Mouse (Mus musculus) right cerebral cortex, adult 2 months (tissue): ENCODE measurements around the gene Chid1.

ENCODE experiments used
- DNase-seq, 2 experiments: peaks; one replicate each; pipeline ENCODE4 v3.0.0; 2021 to 2022; ENCODE audit warnings: low spot score in 2 of 2

Gene Chid1

DNA sequence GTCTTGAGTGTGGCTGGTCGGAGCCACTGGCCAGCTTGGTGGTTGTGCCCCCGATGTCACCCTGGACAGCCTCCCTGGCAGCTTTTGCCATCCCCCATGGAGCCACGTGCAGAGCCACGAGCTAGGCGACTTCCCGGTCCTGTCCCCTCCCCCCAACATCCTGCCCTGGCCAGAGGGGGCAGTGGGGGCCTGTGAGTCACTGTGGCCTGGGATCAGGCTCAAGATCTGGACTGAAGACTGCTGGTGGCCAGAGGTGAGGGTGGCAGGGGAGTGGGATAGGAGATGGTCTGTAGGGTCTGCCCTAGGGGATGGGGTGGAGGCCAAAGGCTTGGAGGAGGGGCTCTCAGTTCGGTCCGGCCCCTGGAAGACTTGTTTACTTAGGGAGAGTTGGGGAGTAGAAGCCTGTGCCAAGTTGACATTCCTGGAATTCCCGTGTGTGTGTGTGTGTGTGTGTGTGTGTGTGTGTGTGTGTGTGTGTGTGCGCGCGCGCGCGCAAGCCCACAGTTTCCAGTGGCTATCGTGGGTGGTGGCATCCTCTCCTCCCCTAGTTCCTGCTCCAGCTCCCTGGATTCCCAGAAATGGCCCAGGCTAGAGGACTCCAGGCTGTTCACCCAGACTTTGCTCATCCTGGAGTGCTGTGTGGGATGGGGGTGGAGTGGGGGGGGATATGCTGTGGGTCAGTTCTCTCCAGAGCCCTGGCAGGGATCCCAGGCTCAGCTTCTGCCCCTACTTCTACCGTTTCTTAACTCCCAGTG lies 63.3 kb downstream of the Chid1 start:
- DNase-seq = peak in 1 of 2 experiments; percentile 50

DNA sequence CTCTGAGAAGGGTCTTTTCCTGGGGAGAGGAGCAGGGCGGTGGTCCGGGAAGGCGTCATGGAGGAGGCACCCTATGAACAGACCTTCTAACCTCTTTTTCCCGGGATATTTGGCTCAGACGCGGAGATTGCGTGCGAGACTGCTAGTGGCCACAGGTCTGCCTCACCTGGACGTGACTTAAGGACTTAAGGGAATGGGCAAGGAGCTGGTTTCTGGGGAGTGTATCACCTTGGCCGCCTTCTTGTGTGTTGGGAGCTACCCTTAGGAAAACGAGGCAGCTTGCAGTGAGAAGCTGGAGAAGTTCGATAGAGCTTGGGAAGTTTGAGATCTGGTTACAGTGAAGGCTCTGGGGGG lies 63.9 kb downstream of the Chid1 start:
- DNase-seq = no peak

DNA sequence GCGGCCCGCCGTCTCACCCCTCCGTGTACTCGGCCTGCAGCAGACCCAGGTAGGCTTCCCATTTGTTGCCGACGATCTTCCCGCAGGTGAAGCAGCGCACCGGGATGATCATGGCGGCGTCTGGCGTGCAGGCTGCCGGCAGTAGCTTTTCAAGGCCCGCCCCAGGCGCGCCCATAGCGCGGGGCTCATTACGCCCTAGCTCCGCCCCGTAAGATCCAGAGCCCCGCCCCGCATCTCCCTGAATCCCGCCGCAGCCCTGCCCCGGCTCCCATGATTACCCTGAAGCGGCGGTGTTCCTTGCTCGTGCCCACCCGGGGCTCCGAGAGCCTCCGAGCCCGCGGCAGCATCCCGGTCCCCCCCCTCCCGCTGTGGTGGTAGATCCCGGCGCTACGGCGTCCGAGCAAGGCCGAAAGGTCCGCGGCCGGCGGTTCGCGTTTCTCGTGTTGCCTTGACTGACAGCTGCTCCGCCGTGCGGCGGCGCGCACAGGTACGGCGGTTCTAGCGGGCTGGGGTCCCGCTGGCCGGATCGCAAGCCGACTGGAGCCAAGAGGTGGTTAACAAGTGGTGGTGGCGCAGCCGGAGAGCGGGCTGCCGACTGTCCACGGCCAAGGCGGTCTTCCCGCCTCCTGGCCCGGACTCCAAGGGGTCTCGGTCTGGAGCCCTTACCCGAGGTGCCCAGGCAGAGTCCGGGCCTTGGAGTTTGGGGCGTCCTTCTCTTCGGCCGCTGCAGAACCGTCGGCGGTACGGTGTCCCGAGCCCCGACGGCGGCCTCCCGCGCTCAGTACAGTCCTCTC lies 64.4 kb downstream of the Chid1 start, which contains the start of the genes Polr2l and Tspan4:
Gene Polr2l, minus strand, starts transcription at position 122 of the 794 bp plus-strand sequence.
Gene Tspan4, plus strand, starts transcription at position 230 of the 794 bp plus-strand sequence.
- DNase-seq = peak; percentile 78 to 87

DNA sequence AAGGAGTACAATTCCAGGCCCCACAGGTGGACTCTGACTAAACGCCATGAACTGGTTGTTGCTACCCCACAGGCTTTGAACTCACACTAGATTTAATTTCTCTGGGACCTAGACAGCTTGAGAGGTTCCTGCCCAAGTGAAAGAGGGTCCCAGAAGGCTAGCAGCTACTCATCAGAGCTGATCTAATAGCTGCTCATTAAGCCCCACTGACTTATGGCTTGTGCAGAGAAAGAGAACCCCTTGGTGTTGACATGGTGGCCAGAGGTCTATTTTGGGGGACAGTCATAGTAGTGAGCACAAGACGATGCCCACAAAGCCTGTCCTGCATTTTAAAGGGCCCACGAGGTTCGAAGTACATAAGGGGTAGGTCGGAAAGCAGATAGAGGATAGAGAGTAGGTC lies 65.5 kb downstream of the Chid1 start:
- DNase-seq = no peak

DNA sequence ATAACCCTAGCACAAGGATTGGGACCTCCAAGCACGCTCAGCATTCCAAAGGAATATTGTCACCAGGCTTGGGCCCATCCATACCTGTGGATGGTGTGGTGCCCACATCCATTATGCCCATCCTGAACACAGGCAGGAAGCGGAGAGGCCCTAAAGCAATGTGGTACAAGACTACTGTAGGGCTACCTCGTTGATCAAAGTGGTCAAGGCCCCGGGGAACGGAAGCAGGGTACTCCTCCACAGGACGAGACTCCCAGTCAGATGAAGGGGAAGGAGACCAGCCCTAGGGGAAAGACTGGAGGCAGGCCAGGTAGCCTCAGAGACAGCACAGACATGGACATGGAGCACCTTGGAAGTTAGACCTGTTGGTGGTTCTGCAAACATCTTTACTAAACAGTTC lies 66.9 kb downstream of the Chid1 start:
- no peak for DNase-seq

DNA sequence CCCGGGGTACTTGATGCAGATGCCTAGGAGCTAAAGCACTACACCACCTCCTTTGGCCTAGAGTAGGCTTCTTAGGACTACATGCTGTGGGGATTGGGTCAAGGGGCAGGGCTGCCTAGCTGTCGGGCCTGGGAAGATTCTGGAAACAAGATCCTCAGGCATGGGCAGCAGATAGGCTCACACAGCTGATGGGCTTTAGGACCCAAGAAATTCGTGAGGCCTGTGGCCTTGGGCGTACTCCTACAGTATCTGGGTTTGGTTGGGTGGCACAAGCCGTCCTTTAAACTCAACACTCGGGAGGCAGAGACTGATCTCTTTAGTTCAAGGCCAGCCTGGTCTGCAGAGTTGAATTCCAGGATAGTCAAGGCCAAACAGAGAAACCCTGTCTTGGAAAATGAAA lies 67.4 kb downstream of the Chid1 start:
- no peak for DNase-seq

DNA sequence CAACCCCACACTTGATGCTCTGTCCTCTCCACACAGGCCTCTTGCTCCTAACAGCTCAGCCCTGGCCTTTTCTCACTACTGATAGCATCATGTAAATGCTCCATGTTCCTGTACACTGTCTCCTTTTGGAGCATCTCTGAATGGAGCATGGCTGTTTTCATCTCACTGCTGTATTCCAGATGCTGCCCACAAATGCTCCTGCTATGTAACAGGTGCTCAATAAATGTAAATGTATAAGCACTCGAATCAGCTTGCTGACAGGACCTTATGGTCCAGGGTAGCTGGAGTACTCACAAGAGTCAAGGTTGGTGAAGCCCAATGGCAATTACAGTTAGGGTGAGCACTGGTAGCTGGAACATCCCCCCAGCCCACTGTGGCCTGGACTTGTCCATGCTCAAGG lies 68.4 kb downstream of the Chid1 start:
- no peak for DNase-seq

DNA sequence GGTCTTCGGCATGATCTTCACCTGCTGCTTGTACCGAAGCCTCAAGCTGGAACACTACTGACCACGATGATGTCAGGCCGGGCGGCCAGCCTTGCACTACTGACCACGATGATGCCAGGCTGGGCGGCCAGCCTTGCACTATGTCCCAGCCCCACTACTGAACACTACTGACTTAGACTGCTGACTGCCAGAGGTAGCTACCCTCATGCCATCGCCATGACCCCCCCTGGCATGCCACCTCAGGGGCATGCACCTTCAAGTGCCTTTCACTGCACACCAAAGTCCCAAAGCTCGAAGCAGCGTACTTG lies 69.1 kb downstream of the Chid1 start:
- no peak for DNase-seq

DNA sequence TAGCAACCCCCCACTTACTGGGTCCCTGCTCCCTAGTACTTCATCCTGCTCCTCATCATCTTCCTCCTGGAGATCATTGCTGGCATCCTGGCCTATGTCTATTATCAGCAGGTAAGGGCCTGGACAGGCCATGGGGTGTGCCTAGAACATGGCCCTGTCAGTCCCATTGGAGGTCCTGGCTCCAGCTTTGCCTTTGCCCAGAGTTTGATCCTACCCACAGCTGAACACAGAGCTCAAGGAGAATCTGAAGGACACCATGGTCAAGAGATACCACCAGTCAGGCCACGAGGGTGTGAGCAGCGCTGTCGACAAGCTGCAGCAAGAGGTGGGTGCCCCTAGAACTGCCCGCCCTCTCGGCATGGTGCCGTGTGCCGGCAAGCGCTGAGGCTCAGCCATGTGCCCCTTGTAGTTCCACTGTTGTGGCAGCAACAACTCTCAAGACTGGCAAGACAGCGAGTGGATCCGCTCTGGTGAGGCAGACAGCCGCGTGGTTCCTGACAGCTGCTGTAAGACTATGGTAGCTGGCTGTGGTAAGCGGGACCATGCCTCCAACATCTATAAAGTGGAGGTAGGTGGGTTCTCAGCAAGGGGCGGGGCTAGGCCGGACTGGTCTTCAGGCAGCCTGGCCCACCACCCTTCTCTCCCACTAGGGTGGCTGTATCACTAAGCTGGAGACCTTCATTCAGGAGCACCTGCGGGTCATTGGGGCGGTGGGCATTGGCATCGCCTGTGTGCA lies 69.6 kb downstream of the Chid1 start:
- no peak for DNase-seq

DNA sequence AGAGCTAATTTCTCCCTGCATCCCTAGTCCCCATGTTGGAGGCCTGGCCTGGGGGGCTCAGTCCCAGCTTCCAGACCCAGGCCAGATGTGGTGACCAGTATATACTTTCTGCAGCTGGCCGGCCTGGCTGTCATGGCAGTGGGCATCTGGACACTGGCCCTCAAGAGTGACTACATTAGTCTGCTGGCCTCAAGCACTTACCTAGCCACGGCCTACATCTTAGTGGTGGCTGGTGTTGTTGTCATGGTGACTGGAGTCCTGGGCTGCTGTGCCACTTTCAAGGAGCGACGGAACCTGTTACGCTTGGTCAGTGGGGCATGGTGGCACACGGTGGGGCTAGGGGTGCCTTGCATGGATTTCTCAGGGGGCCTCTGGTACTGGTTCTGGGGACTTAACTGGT lies 70.3 kb downstream of the Chid1 start:
- no peak for DNase-seq

DNA sequence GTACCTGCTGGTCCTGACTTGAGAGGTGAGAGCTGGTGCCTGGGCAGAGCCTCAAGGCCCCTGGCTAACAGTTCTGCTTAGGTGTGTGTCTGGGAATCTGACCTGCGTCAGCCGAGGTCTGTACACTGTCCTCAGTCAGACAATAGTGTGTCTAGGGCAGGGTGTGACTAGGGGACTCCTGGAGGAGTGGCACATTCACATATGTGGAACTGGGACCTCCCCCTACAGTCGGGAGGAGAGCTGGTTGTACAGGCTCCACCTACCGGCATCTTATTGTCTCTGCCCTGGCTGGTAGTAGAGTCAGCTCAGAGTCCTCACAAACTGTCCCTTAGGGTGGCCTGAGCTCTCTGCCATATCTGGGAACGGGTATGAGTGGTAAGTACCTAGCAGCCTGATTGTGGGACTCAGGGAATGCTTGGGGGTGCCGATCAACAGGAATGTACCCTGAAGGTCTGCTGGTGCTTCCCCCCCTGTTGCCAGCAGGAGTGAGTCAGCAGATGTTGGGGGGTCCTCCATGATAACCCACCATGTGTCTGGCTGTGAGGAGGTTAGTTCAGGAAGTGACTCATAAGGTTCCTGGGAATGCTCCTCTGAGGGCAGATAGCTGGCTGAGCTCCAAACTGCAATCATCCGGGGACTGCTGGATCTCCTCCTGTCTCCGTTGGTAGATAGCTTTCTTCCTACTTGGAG lies 71.0 kb downstream of the Chid1 start:
- peak; percentile 62 to 67 for DNase-seq

DNA sequence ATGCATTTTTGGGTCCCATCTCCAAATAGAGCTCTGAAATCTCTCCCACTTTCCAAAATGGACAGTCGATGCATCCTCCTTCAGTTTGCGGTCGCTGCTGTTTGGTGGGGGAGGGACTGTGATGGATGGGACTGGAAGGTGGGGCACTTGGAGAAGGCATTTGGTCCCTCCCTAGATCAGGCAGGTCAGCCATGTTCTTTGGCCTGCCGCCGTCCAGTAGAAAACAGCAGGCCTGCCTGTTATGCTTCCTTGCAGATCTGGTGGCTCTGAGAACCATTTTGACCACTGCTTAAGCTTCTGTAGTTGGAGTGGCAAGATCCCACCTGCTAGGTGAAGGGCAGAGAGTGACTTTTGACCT lies 71.5 kb downstream of the Chid1 start:
- no peak for DNase-seq

DNA sequence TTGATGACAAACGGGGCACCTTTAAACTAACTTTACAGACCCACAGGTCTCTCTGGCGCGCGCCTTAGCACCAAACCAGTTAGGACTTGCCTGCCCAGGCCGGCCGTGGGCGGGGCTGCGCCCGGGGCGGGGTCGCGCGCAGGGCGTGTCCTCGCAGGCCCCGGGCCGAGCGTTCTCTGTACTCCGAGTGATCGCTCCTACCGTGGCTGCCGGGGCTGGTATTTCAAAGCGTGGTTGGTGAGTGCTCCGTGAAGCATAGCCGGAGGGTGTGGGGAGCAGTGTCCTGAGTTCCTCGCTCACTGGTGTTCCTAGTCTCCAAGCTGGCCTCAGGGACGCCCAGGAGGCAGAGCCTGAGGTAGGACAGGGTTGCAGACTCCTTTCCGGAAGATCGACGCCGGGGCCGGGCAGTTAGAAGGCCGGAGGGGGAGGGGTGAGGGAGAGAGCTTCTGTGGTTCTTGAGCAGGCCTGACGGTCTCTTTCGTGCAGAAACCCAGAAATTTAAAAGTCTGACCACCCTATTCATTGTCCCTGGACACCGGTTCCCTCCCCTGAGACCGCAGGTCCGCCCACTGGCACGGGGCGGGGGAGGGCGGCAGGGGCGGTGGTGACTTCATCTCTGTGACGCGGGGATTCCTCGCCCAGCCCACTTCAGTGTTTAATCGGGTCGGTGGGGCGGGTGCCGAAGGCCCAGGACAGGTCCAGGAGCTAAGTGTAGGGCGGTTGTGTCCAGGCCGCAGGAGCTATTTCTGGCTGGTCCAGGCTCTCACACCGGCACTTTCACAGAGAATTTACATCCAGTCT lies 72.2 kb downstream of the Chid1 start, which contains the start of gene Cd151:
Gene Cd151, plus strand, starts transcription at position 163 of the 801 bp plus-strand sequence.
- DNase-seq = peak; percentile 67 to 69

DNA sequence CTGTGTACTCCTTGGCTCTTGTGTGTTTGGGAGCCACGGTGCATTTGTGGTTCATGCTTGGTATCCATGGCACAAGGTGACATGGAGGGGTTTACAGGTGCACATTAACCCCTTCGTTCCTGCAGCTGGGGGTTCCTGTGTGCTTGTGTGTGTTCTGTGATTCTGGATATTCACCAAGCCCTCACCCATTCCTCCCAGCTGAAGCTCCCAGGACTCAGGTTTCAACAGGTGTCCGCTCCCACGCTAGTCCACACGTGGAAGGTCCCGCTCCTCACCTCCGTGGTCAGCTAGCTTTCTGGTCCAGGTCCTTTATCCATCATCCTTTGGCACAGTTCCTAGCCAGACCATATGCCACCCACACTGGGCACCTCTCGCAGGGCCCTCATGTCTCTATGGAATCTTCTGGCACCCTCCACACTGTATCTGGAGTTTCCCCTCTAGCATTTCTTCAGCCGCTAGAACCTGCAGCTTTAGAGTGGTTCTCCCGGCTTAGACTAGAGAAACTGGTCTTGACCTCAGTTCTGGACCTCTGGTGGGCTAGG lies 73.0 kb downstream of the Chid1 start:
- no peak for DNase-seq

DNA sequence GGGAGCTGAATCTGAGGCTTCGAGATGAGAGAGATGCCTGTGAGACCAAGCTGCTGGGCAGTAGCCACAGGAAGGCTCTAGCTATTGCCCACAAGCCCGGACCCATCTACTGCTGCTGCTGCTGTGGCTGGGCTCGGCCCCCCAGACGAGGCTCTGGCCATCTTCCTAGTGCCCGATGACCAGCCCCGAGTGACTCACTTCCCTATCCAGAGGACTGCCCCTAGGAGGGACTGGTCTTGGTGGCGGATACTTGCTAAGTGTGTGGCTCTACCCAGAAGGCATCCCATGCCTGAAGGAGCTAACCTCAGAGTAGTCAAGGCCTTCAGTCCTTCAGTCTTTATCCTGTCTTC lies 73.6 kb downstream of the Chid1 start:
- DNase-seq = no peak

DNA sequence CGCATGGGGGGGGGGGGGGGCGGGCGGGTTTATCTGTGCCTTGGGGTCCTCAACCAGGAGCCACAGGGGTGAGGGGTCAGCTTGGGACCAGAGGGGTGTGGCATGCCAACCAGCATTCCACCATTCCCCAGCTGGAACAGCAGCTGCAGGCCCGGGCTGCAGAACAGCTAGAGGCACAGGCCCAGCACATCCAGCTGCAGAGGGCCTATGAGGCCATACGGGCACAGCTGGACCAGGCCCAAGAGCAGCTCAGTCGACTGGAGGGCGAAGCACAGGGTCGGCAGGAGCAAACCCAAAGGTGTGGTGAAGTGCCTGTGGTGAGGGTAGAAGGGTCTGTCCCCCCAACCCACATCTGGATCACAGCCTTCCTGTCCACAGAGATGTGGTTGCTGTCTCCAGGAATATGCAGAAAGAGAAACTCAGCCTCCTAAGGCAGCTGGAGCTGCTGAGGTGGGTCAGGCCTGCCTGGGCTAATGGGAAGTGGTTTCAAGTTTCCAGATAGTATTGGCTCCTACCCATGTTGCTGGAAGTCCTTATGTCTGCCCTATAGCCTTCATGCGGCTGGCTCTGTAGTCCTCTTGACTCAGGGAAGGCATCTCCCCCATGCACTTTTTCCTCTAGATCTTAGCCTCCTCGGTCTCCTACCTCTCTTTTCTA lies 74.1 kb downstream of the Chid1 start:
- no peak for DNase-seq

DNA sequence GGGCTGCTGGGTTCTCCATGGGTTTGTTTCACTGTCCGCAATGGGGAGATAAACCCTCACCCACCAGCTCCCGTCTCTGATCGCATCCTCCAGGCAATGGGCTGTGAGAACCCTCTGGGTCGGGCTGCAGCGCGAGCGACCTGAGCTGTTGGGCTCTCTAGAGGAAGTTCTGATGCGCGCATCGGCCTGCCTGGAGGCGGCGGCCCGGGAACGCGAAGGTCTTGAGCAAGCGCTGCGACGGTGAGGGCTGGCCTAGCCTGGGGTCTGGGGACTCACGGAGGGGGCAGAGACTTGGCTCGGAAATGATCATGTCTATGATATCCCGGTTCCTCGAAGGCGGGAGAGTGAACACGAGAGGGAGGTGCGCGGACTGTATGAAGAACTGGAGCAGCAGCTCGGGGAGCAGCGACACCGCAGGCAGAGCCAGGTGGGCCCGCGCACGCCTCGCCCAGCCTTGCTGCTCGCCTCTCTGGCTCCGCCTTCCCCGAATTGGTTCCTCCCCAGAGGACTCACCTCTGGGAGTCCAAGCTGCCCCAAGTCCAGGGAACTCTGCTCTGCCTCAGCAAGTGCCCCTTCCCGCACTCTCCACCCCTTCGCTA lies 75.0 kb downstream of the Chid1 start:
- DNase-seq = no peak

DNA sequence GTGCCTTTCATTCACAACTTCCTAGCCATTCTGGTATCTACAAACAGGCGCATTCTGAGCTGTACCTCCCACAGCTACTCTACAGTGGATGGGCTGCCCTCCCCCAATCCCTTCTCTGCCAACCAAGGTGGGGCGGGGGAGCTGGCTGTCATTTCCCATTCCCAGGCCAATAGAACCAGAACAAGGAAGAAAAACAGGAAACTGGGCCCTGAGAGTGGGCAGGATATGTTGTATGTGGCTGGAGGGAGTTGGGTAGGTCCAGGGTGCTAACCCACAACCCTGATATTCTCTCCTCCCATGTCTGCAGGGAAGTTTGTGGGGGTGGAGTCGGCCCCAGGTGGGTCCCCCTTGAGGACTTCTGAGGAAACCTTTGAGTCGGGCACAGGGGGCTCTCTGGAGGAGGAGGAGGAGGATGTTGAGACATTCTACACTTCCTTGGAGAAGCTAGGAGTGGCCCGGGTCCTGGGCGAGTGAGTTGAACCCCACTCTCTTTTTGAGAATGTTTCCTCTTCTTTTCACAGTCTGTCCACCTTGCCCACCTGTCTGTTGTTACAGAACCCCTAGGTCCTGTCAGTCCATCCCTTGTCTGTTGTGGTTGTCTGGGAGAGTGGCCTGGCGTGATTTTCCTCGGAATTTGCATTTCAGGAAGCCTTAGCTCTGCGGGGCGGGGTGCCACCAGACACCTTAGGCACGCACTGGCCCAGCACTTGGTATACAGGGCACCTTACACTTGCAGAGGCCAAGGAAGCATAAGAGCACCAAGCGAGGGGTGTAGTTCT lies 75.6 kb downstream of the Chid1 start:
- no peak for DNase-seq

DNA sequence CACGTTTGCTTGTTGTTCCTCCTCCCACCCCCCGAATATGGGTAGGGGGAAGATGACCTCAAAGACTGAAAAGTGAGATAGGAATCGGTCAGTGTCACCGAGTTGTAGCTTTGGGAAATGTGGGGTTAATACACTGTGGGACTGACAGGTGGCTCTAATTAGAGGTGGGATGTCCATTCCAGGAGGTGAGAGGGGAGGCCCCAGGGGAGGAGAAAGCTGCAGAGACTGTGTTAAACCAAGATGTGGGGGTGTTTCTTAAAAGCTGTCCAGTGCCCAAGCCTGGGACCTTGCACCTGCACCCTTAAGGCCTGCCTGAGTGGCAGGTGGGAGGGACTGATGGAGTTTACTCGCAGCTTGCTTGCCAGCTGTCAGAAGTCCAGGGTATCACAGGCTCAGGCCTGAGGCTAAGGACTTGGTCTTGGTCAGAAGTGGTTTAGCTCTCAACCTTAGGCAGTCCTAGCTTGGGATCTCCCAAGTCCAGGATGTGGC lies 77.3 kb downstream of the Chid1 start:
- DNase-seq = no peak
